Mouse (Mus musculus) gonadal fat pad, adult 2 months (tissue): ENCODE data around the gene Hoga1. TPM values are rescaled to one million over a fixed set of nuclear protein-coding genes. Genes with fewer than 3 reads are reported as not detected.
"Not testable (repeated sequence)": the region's sequence is repeated elsewhere in the genome, so short reads cannot be mapped to it uniquely, and the experiment has no call there.

ENCODE experiments used
- DNase-seq: peaks from one replicate; pipeline ENCODE4 v3.0.0-alpha.2; 2012; ENCODE audit warnings: low read depth
- polyA plus RNA-seq: library from polyadenylated mRNA; depleted of rRNA; stranded (reverse); fragments of >200 nt; gene quantifications from 2 replicates; pipeline ENCODE4 v1.2.3, GENCODE M21; 2012

Gene Hoga1
- polyA plus RNA-seq, 1 experiment = 13.7 TPM

- DNase-seq = no peak
These were observed 23.8 kb downstream of the Hoga1 start for GRCm38 (mm10) chr19:42069241-42069525.

- DNase-seq = no peak
These were observed 25.8 kb downstream of the Hoga1 start for GRCm38 (mm10) chr19:42071221-42071620.

GRCm38 (mm10) chr19:42071886-42072608, 26.6 kb downstream of the Hoga1 start:
- DNase-seq = no peak

DNA sequence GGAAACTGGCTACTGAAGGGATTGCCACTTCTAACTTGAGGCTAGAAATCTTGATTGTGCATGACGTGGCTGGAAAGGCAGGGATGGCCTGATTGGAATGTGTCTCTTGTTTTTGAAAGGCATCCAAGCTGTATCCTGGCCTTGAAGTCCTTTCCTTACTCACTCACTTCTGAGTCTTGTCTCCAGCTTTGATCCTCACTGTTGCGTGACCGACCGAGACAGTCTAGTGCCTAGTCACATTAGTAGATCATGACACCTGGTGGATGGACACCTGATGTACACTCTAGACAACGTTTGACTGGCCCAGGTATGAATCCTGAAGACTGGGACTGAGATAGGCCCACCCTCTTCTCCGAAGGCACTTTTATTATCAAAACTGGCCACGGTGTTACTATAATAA, 27.4 kb downstream of the Hoga1 start:
- DNase-seq = no peak

DNA sequence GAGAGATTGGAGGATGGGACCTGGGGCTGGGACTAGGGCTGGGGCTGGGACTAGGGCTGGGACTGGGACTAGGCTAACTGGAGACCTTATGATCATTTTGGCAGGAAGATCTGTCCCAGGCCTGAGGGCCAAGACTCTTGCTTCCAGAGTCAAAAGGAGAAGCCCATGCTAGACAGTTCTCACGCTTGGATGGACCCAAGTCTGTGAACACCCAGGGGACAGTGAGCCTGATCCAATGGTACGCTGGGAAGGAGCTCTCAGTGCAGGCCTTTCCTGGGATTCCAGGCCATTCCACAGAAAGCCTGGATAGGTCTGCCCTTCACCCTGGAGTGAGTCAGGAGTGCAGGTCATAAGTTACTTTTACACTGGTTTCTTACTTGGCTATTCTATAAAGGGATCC, 29.6 kb downstream of the Hoga1 start:
- no peak for DNase-seq

GRCm38 (mm10) chr19:42075992-42076391, 30.6 kb downstream of the Hoga1 start:
- no peak for DNase-seq

GRCm38 (mm10) chr19:42078566-42078965, 33.2 kb downstream of the Hoga1 start:
- no peak for DNase-seq

DNA sequence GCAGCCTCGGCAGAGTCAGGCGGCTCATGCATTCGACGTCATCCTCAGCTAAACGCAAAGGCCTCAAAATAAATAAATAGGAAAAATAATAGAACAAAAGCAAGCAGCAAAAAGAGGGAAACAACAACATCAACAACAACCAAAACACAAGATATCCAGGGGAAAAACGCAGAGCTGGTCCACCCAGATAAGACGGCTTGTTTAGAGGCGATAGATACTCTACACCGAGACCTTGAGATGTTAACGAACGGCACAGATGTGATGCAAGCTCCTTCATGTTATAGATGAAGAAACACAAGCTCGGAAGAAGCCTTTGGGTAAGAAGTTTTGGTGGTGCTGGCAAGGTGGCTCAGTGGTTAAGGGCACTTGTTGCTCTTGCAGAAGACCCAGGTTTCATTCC, 33.6 kb downstream of the Hoga1 start:
- no peak for DNase-seq

GRCm38 (mm10) chr19:42079950-42080349, 34.5 kb downstream of the Hoga1 start:
- no peak for DNase-seq

- DNase-seq = no peak
These were observed 35.1 kb downstream of the Hoga1 start for GRCm38 (mm10) chr19:42080469-42080868.

DNA sequence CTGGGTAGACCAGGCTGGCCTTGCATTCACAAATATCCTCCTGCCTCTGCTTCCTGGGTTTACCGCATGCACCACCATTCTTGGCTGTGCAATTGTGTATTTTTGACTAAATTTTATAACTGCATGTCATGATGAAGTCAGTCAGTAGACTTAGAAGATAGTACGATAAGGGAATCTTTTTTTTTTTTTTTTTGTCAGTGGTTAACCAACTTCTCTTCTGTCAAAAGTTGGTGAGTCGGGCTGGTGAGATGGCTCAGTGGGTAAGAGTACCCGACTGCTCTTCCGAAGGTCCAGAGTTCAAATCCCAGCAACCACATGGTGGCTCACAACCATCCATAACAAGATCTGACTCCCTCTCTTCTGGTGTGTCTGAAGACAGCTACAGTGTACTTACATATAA, 36.2 kb downstream of the Hoga1 start:
- DNase-seq = not testable (repeated sequence)

- no peak for DNase-seq
These were observed 40.3 kb downstream of the Hoga1 start for GRCm38 (mm10) chr19:42085690-42086089.

DNA sequence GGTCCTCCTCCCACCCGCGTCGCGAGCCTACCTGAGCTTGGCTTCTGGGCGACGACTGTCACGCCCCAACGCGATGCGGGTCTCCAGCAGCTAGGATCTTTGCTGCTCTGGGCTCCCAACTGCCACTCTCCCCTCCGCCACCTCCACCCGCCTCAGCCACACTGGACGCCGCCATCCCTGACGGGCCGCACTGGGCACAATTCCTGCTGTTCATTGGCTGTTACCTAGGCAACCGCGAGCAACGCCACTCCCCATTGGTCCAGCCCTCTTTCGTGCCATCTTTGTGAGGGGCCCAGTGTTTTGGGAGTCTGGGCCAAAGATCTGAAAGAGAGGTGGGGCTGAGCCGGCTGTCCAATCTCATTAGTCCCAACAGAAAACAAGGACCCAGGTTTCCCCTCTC, 40.8 kb downstream of the Hoga1 start, which contains the start of gene Morn4:
TSS of gene Morn4 (minus strand) at position 192 of the 400 bp plus-strand sequence.
- DNase-seq = no peak

GRCm38 (mm10) chr19:42089103-42089747, 43.8 kb downstream of the Hoga1 start:
- no peak for DNase-seq

DNA sequence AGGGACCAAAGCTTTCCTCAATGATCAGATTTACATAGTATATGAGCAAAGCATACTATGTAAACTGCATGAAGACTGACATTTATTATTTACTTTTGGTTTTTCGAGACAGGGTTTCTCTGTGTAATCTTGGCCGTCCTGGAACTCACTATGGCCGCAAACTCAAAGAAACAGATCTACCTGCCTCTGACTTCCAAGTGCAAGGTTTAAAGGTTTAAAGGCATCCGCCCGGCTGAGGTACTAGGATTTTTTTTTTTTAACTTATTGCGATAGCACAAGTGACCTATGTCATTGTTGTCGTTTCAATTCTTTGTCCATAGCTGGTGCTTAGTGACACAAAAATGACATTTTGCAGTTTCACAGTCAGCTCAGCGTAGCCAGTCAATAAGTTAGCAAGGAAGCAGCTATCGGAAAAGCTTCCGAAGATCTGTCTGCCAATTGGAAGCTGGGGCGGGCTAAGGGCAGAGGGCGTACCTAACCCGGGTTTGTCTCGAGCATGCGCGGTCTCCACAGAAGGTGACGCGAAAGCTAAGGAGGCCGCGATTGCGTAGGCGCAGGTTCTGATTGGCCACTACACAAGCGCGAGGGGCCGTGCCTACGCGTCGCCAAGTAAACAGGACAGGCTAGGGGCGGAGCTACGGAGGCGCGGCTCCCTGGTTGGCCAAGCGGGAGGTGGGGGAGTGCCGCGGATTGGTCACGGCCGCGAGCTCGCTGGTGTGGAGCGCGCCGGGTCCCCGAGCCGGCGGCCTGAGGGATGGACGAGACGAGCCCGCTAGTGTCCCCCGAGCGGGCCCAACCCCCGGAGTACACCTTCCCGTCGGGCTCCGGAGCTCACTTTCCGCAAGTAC, 44.6 kb downstream of the Hoga1 start, which contains the start of gene Pi4k2a:
TSS of gene Pi4k2a (plus strand) at position 723 of the 848 bp plus-strand sequence.
- peak; percentile 96 for DNase-seq

- DNase-seq = no peak
These were observed 45.3 kb downstream of the Hoga1 start for GRCm38 (mm10) chr19:42090637-42091141.

- DNase-seq = no peak
These were observed 54.0 kb downstream of the Hoga1 start for GRCm38 (mm10) chr19:42099406-42099805.

DNA sequence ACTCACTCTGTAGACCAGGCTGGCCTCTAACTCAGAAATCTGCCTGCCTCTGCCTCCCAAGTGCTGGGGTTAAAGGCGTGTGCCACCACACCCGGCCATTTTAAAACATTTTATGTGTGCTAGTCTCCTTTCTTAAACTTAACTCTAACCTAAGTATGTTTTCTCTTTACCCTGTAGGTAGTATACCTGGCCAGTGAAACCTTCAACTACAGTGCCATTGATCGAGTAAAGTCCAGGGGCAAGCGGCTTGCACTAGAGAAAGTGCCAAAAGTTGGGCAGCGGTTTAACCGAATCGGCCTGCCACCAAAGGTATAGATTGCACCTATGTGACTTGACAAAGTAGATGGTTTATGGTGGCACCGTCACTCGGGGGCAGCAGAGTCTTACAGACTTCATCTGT, 59.3 kb downstream of the Hoga1 start:
- DNase-seq = no peak

DNA sequence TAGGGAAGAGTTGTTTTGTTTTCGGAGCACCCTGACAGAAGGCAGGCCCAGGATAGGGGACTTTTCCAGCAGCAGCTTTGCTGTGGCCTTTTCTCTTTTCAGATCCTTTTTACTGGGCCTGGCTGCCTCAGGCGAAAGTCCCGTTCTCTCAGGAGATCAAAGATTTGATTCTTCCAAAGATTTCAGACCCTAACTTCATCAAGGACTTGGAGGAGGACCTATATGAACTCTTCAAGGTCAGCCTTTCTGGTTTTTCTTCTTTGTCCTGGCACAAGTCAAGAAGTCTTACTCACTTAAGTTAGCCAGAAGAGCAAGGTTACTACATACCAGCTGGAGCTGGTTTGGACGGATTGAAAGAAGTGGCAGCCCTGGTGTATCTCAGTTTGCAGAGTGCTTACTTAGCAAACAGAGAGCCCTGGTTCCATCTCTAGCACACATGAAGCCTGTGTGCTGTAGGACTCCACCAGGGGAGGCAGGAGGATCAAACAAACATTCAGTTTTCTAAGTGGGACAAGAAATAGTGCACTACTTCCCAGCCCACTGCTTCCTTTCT, 70.4 kb downstream of the Hoga1 start:
- DNase-seq = no peak

DNA sequence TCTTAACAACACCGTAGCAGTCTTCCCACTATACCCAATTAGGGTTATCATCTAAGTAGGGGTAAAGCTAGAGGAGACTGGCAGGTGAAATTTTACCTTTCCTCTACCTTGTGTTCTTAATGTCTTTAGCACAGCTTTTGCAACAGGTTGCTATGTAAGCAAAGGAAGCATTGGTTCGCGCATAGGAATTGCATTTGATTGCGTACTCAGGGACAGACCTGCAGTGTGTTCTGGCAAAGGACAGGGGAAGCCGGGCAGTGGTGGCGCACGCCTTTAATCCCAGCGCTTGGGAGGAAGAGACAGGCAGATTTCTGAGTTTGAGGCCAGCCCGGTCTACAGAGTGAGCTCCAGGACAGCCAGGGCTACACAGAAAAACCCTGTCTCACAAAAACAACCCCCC, 72.7 kb downstream of the Hoga1 start:
- DNase-seq = no peak

DNA sequence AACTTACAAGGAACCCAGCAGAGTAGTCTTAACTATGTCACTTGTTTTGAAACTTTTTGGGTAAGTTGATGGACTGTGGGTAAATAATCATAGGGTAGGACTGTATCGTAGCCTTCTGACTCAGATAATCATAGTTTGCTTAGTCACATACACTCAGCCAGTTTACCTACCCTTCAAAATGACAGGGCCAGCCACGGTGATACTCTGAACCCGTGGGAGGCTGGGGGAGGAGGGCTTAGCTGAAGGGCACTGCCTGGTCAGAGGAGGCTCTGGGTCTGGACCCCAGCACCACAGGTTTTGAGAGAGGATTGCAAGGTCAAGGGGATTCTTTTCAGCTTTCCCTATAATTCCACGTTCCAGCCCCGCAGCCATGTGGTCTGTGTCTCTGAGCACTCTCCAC, 73.2 kb downstream of the Hoga1 start:
- DNase-seq = no peak

DNA sequence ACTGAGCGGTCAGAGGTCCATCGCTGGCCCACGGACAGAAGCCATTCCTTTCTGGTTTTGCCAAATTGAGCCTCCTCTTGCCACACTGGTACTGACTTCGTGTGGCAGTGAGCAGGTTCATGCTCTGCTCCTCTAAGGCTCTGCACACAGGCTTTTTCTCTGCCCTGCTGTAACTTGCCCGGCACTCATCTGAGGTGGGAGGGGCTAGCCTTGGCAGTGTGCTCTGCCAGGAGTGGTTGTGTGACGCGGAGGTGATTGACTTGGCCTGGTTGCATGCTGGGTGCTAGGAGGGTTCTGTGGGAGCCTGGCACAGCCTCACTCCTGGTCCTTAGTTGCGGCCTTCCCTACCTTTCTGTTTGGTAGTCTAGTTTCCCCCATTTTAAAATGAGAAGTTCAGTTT, 75.0 kb downstream of the Hoga1 start:
- DNase-seq = no peak
